Mouse (Mus musculus) megakaryocyte-erythroid progenitor cell, adult 5-6 weeks (primary cell): ENCODE data around the gene Ndufb7. TPM values are rescaled to one million over a fixed set of nuclear protein-coding genes. Genes with fewer than 3 reads are reported as not detected.
A peak's percentile ranks its signal among the peaks of the same experiment; 100 is the strongest.
"Not testable (repeated sequence)": the region's sequence is repeated elsewhere in the genome, so short reads cannot be mapped to it uniquely, and the experiment has no call there.

Experiments used
- ATAC-seq: replicated peaks from 2 replicates; pipeline ENCODE4 v1.8.0; 2016; ENCODE audit warnings: mild to moderate bottlenecking, inconsistent platforms; ENCODE audit not compliant: severe bottlenecking, poor library complexity, low FRiP score, low TSS enrichment
- total RNA-seq, 2 experiments: library from RNA; stranded (forward) in 1 of 2; stranded (reverse) in 1 of 2; fragments of 200-1000, 215-1000 nt in 1 of 2; fragments of >200 nt in 1 of 2; fragmentation: Nextera tagmentation in 1 of 2; gene quantifications; 2 replicates each; pipeline ENCODE4 v1.2.3; 2014 to 2017

Ndufb7 gene
- total RNA-seq (2014; fragmentation: Nextera tagmentation) = 199 and 204 TPM in 2 replicates
- total RNA-seq (2017) = 173 and 183 TPM in 2 replicates

GRCm38 (mm10) chr8:83566469-83567395 is at the start of gene Ndufb7:
Gene Ndufb7, plus strand, starts transcription at chr8:83566671.
- peak; percentile 72 for ATAC-seq

- no peak for ATAC-seq
Measured at GRCm38 (mm10) chr8:83520432-83520831, 46.0 kb upstream of the Ndufb7 start.

GRCm38 (mm10) chr8:83520907-83521306 is 45.6 kb upstream of the Ndufb7 start:
- not testable (repeated sequence) for ATAC-seq

GRCm38 (mm10) chr8:83521310-83521709 is 45.2 kb upstream of the Ndufb7 start:
- ATAC-seq = no peak

- no peak for ATAC-seq
Measured at GRCm38 (mm10) chr8:83534802-83535201, 31.7 kb upstream of the Ndufb7 start.

GRCm38 (mm10) chr8:83535736-83536135 is 30.7 kb upstream of the Ndufb7 start, which contains the start of gene Olfr370:
Gene Olfr370, plus strand, starts transcription at chr8:83535780.
- ATAC-seq = no peak

GRCm38 (mm10) chr8:83562669-83563068 is 3.8 kb upstream of the Ndufb7 start:
- peak; percentile 25 for ATAC-seq

GRCm38 (mm10) chr8:83563246-83563645 is 3.2 kb upstream of the Ndufb7 start:
- no peak for ATAC-seq

- peak; percentile 60 for ATAC-seq
Measured at GRCm38 (mm10) chr8:83565731-83566375, 618 bp upstream of the Ndufb7 start.

GRCm38 (mm10) chr8:83567668-83568067 is 1.2 kb downstream of the Ndufb7 start:
- ATAC-seq = no peak

GRCm38 (mm10) chr8:83568128-83568527 is 1.7 kb downstream of the Ndufb7 start:
- no peak for ATAC-seq

GRCm38 (mm10) chr8:83568755-83569154 is 2.3 kb downstream of the Ndufb7 start:
- ATAC-seq = no peak

- no peak for ATAC-seq
Measured at GRCm38 (mm10) chr8:83569165-83569564, 2.7 kb downstream of the Ndufb7 start.

GRCm38 (mm10) chr8:83570272-83571000 is 4.0 kb downstream of the Ndufb7 start:
- no peak for ATAC-seq

- ATAC-seq = not testable (repeated sequence)
Measured at GRCm38 (mm10) chr8:83571001-83571340, 4.5 kb downstream of the Ndufb7 start.

GRCm38 (mm10) chr8:83571791-83572190 is 5.3 kb downstream of the Ndufb7 start:
- ATAC-seq = no peak

GRCm38 (mm10) chr8:83572246-83572812 is 5.9 kb downstream of the Ndufb7 start:
- ATAC-seq = no peak

GRCm38 (mm10) chr8:83573140-83573875 is 6.8 kb downstream of the Ndufb7 start:
- ATAC-seq = no peak
